Mouse (Mus musculus) 416B (cell line): ENCODE data around the gene Lmntd2.

Source experiments
- DNase-seq: peaks from one replicate; pipeline ENCODE4 v3.0.0; 2011; ENCODE audit warnings: low read depth

The Lmntd2 gene

GRCm38 (mm10) chr7:141190220-141190619 lies 23.7 kb downstream of the Lmntd2 start:
- no peak for DNase-seq

- no peak for DNase-seq
These were observed 25.1 kb downstream of the Lmntd2 start for GRCm38 (mm10) chr7:141188733-141189132.

GRCm38 (mm10) chr7:141188194-141188593 lies 25.7 kb downstream of the Lmntd2 start:
- DNase-seq, result no peak

GRCm38 (mm10) chr7:141176173-141176572 lies 37.7 kb downstream of the Lmntd2 start:
- DNase-seq, result peak; percentile 91

- DNase-seq, result peak; percentile 50
These were observed 38.8 kb downstream of the Lmntd2 start for GRCm38 (mm10) chr7:141175068-141175467.

- peak; percentile 26 for DNase-seq
These were observed 40.5 kb downstream of the Lmntd2 start for GRCm38 (mm10) chr7:141173323-141173850.

- DNase-seq, result peak; percentile 97
These were observed 41.5 kb downstream of the Lmntd2 start, which contains the start of gene Rnh1 for GRCm38 (mm10) chr7:141172116-141173006. Gene Rnh1 (minus strand): TSS chr7:141172857.

- peak; percentile 60 for DNase-seq
These were observed 44.0 kb downstream of the Lmntd2 start for GRCm38 (mm10) chr7:141169866-141170265.

- DNase-seq, result no peak
These were observed 44.6 kb downstream of the Lmntd2 start for GRCm38 (mm10) chr7:141169300-141169699.

- peak; percentile 94 for DNase-seq
These were observed 45.3 kb downstream of the Lmntd2 start for GRCm38 (mm10) chr7:141168518-141168953.

GRCm38 (mm10) chr7:141167901-141168517 lies 45.9 kb downstream of the Lmntd2 start:
- peak; percentile 76 for DNase-seq

- peak; percentile 97 for DNase-seq
These were observed 49.0 kb downstream of the Lmntd2 start for GRCm38 (mm10) chr7:141164850-141165249.

- DNase-seq, result no peak
These were observed 49.5 kb downstream of the Lmntd2 start for GRCm38 (mm10) chr7:141164397-141164796.
